Mouse (Mus musculus): ENCODE measurements around the gene Zfp598.

The Zfp598 gene

DNA sequence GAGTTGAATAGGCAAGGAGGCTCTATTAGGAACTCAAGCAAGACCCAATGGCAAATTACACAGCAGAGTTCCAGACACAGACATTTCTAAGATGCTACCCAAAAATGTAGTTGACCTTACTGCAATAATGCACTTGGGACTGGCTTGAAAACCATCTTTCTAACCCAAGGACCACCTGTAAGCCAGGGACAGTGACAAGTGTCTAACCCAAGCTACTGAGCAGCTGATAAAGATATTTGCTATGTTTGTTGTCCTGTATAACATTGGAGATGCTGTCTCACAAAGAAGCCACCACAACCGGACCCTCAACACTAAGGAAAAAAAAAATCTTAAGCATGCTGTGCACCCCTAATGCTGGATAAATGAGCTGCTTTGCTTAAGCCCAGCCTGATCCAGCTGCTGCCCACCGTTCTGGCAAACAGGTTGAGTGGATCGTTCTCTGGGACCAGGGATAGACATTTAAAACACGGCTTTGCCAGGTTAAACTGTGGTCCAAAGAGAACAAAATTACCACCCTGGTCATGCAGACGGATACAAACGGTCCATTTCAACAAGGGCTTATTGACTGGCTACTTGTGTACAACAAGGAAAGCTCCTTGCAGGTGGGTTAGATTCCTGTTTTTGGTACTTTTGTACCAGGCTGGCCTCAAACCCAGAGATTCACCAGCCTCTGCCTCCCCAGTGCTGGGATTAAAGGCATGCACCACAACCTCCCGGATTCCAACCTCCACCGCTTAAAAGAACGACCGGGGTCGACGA is 53.8 kb downstream of the Zfp598 start:
- no peak for DNase-seq

DNA sequence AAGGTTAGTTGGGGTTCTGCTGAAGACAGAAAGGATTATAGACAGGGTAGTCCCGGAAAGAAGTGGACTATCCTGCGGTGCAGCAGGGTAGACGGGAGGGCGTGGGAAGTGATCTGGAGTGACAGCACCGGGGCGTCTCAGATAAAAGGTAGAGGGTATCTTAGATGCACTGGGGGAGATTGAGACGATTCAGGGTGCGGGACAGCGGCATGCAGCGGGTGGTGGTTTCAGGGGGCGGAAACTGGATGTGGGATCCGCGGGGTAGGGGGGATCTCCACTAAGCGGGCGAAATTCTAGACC is 54.3 kb downstream of the Zfp598 start:
- DNase-seq: no peak

DNA sequence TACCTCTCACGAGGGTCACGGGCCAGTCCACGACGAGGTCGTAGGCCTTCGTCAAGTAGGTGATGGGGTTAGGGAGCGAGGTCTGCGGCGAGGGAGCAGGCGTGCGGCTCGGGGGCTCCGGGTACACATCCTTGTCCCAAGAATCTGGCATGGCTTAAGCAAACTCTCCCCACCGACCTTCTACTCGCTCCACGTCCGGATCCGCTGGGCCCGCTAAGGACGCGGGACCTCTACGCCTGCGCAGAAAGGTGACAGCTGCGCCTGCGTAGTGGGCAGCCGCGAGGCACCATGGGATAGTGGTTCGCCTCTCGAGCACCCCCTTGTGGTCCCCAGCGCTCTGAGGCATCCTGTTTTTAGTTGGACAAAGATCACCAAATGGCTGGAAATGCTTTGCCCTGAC is 54.7 kb downstream of the Zfp598 start, which contains the start of gene Ndufb10:
Gene Ndufb10 (minus strand): TSS at position 295 of the 400 bp plus-strand sequence.
- DNase-seq: peak; percentile 89 to 98

DNA sequence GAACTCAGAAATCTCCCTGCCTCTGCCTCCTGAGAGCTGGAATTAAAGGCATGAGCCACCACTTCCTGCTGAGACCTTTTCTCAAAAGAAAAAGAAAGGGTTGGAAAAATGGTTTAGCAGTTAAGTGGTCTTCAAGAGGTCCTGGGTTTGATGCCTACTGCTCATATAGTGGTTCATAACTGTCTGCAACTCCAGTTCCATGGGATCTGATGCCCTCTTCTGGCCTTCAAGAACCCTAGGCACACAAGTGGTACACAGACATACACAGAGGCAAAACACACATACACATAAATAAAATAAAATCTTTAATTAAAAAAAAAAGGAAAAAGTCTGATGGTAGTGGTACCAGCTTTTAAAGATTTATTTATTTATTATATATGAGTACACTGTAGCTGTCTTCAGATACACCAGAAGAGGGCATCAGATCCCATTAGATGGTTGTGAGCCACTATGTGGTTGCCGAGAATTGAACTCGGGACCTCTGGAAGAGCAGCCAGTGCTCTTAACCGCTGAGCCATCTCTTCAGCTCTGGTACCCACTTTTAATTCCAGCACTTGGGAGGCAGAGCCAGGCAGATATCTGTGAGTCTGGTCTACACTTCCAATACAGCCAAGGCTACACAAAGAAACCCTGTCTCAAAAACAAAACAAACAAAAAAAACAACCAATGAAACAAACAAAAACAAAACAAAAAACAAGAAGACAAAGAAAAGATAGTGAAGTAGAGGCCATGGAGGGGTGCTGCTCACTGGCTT is 56.3 kb downstream of the Zfp598 start:
- DNase-seq: no peak

DNA sequence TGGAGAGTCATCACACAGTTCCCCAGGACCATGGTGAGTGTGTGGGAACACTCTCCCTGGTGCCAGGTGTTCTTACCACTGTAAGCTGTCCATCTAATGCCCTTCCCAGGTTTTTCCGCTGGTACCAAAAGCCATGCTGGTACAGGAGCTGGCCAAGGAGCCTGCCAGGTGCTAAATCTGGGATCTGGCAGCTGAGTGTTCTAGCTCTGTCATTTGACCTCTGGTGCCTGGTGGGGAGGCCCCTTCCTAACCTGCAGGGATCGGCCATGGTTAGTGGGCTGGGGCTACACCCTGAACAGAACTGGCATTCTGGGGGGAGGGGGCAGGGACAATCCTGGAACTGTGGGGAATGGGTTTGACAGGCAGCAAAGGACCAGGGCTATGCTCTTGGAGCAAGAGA is 58.1 kb downstream of the Zfp598 start, which contains the start of gene Rpl3l:
Gene Rpl3l (plus strand): TSS at position 203 of the 400 bp plus-strand sequence.
- no peak for DNase-seq

- DNase-seq: no peak
Observed at GRCm38 (mm10) chr17:24728184-24728583, 58.7 kb downstream of the Zfp598 start.

GRCm38 (mm10) chr17:24729067-24729466 is 59.6 kb downstream of the Zfp598 start:
- DNase-seq: no peak

DNA sequence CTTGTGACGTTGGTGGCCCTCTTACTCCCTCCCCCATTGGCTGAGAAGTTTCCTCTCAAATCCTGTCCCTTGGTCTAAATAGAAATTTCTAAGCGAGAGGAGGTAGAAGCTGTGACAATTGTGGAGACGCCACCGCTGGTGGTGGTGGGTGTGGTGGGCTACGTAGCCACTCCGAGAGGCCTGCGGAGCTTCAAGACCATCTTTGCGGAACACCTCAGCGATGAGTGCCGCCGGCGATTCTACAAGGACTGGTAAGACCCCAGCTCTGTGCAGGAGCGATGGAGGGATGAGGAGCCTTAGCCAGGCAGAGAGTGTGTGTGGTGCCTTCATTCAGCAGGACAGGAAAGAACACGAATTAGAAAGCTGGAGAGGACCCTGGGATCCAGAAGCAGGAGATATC is 61.3 kb downstream of the Zfp598 start:
- no peak for DNase-seq
